Mouse (Mus musculus): ENCODE measurements at regions not wholly inside any gene's neighbourhood (a gene's known extent, or its start where the extent isn't known, plus 50 kb on each side); places are given as distances from the start of the nearest gene placed in this dataset.

GRCm38 (mm10) chr12:79961076-79961475 lies 151.7 kb downstream of the Zfp36l1 start:
- WGBS = 91% methylated on average over 6 of the region's 6 CpGs
- Histone ChIP-seq H3K27me3 (no peaks in the 10 kb centered on the region), H3K27ac (no peak overlapping the region), H3K4me2 (replicated peaks) (no peak overlapping the region), H3K4me1 (peaks cover 26% of the 10 kb centered on the region), H3K4me3 (no peak overlapping the region), H3K9me3 (no peaks in the 10 kb centered on the region), H3K36me3 (no peaks in the 10 kb centered on the region), H3K9ac (no peak overlapping the region)
- ATAC-seq (ENCODE audit: insufficient number of reproducible peaks, insufficient read depth, low FRiP score, low TSS enrichment) = no peak

GRCm38 (mm10) chr12:79960446-79960845 lies 152.4 kb downstream of the Zfp36l1 start:
- H3K4me2 ChIP-seq (replicated peaks) = no peak overlapping the region
- H3K27ac ChIP-seq = no peak overlapping the region
- WGBS = 68% methylated on average over 4 of the region's 4 CpGs
- ATAC-seq (ENCODE audit: insufficient number of reproducible peaks, insufficient read depth, low FRiP score, low TSS enrichment) = no peak
- no peak overlapping the region for H3K9ac ChIP-seq
- H3K4me1 ChIP-seq = peaks cover 19% of the 10 kb centered on the region
- H3K36me3 ChIP-seq = no peaks in the 10 kb centered on the region
- no peak overlapping the region for H3K4me3 ChIP-seq
- H3K27me3 ChIP-seq = no peaks in the 10 kb centered on the region
- H3K9me3 ChIP-seq = no peaks in the 10 kb centered on the region

- ATAC-seq (ENCODE audit: insufficient number of reproducible peaks, insufficient read depth, low FRiP score, low TSS enrichment) = no peak
- 78% methylated on average over 14 of the region's 14 CpGs for WGBS
Observed at GRCm38 (mm10) chr12:79959540-79960305, 153.1 kb downstream of the Zfp36l1 start.

DNA sequence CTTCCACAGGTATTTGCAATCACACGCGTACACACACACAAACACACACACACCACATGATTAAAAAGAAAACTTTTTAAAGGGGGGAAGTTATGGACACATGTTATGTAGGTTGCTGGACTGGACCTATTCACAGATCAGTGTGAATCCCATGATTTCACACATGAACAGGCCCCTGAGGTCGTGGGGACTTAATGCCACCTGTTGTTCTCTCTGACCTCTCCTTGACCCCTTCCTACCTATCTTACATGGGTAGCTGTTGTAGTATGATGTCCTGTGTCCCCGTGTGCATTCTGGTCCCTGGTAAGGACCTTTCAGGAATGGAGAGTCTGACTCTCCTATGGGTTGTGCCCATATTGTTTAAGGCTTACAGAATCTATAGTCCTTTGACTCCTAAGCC lies 155.6 kb downstream of the Zfp36l1 start:
- no peak overlapping the region for H3K4me3 ChIP-seq
- no peaks in the 10 kb centered on the region for H3K36me3 ChIP-seq
- 80% methylated on average over 4 of the region's 4 CpGs for WGBS
- no peaks in the 10 kb centered on the region for H3K27me3 ChIP-seq
- ATAC-seq (ENCODE audit: insufficient number of reproducible peaks, insufficient read depth, low FRiP score, low TSS enrichment) = no peak
- H3K9ac ChIP-seq = no peak overlapping the region
- peaks cover 17% of the 10 kb centered on the region; the same call in 1 of the 2 replicates for H3K4me1 ChIP-seq
- no peaks in the 10 kb centered on the region for H3K9me3 ChIP-seq
- no peak overlapping the region for H3K4me2 ChIP-seq (replicated peaks)
- H3K27ac ChIP-seq = no peak overlapping the region

More at GRCm38 (mm10) chr12:79959540-79960305, 153.1 kb downstream of the Zfp36l1 start:
- H3K9ac ChIP-seq = no peak overlapping the region
- peaks cover 16% of the 10 kb centered on the region; the same call in 1 of the 2 replicates for H3K4me1 ChIP-seq
- H3K4me3 ChIP-seq = no peak overlapping the region
- H3K27me3 ChIP-seq = no peaks in the 10 kb centered on the region
- H3K27ac ChIP-seq = no peak overlapping the region
- H3K9me3 ChIP-seq = no peaks in the 10 kb centered on the region
- H3K4me2 ChIP-seq (replicated peaks) = no peak overlapping the region
- no peaks in the 10 kb centered on the region for H3K36me3 ChIP-seq

DNA sequence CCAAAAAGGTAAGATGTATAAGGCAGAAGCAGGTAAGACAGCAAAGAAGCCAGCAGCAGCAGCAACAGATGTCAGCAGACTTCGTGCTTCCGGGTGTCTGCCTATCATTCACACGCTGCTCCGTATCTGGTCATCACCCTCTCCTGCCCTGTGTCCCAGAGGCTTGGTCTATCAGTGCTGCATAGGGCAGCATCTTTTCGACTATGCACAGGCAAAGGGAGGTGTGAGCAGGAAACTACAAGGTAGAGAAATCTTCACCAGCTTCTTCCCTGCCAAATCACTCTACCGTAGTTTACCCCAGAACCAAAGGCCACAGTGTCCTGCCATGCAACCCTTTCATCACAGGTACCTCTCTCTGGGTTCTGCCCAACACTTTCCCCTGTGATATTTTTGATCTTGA lies 156.5 kb downstream of the Zfp36l1 start:
- WGBS = 86% methylated on average over 6 of the region's 6 CpGs
- no peaks in the 10 kb centered on the region for H3K36me3 ChIP-seq
- peaks cover 22% of the 10 kb centered on the region; the same call in 1 of the 2 replicates for H3K4me1 ChIP-seq
- H3K27ac ChIP-seq = 0 out of 2 replicates have a peak overlapping the region, but pooled peaks have one; percentile 17
- no peak overlapping the region for H3K4me2 ChIP-seq (replicated peaks)
- H3K9ac ChIP-seq = no peak overlapping the region
- H3K9me3 ChIP-seq = no peaks in the 10 kb centered on the region
- no peaks in the 10 kb centered on the region for H3K27me3 ChIP-seq
- H3K4me3 ChIP-seq = no peak overlapping the region
- no peak for ATAC-seq (ENCODE audit: insufficient number of reproducible peaks, insufficient read depth, low FRiP score, low TSS enrichment)

DNA sequence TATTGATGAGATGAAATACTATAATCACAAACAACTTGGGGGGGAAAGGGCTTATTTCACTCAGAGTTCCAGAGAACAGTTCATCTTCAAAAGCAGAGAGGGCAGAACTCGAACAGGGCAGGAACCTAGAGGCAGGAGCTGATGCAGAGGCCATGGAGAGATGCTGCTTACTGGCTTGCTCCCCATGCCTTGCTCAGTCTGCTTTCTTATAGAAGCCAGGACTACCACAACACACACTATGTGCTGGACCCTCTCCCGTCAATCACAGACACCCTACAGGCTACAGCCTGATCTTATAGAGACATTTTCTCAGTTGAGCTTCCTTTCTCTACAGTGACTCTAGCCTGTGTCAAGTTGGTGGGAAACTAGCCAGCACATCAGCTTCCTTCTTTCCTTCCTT lies 157.3 kb downstream of the Zfp36l1 start:
- no peak for ATAC-seq (ENCODE audit: insufficient number of reproducible peaks, insufficient read depth, low FRiP score, low TSS enrichment)
- Histone ChIP-seq H3K27ac (no peak overlapping the region), H3K9me3 (no peaks in the 10 kb centered on the region), H3K4me2 (replicated peaks) (no peak overlapping the region), H3K4me1 (peaks cover 23% of the 10 kb centered on the region; the same call in 1 of the 2 replicates), H3K27me3 (no peaks in the 10 kb centered on the region), H3K36me3 (no peaks in the 10 kb centered on the region), H3K9ac (no peak overlapping the region), H3K4me3 (no peak overlapping the region)
- WGBS = 88% methylated on average over 2 of the region's 2 CpGs

DNA sequence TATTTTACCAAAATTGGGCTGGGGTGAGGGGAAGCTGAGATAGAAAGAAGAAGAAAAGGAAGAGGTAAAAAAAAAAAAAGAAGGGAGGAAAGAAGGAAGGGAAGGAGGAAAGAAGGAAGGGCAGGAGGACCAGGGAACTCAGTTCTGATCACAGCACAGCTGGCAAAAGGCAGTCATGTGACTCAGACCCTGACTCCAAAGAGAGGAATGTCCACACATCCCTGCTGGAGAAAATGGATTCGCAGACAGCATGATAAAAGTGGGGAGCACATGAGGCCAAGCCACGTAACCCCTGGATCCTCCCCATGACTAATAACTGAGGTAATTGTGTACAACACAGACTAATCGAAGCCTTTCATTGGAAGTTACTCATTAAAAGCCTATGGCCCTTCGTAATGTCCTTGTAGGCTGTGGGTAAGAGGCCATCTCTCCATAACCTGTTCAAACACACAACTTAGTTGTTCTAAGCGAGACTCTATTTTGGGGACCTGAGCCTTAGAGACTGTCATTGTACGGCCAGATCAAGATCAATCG lies 162.2 kb downstream of the Zfp36l1 start:
- Histone ChIP-seq H3K9me3 (no peaks in the 10 kb centered on the region), H3K27me3 (no peaks in the 10 kb centered on the region), H3K4me3 (no peak overlapping the region), H3K4me1 (peaks cover 26% of the 10 kb centered on the region), H3K4me2 (replicated peaks) (no peak overlapping the region), H3K9ac (no peak overlapping the region), H3K27ac (no peak overlapping the region), H3K36me3 (no peaks in the 10 kb centered on the region)
- 89% methylated on average over 7 of the region's 7 CpGs for WGBS
- no peak for ATAC-seq (ENCODE audit: insufficient number of reproducible peaks, insufficient read depth, low FRiP score, low TSS enrichment)

DNA sequence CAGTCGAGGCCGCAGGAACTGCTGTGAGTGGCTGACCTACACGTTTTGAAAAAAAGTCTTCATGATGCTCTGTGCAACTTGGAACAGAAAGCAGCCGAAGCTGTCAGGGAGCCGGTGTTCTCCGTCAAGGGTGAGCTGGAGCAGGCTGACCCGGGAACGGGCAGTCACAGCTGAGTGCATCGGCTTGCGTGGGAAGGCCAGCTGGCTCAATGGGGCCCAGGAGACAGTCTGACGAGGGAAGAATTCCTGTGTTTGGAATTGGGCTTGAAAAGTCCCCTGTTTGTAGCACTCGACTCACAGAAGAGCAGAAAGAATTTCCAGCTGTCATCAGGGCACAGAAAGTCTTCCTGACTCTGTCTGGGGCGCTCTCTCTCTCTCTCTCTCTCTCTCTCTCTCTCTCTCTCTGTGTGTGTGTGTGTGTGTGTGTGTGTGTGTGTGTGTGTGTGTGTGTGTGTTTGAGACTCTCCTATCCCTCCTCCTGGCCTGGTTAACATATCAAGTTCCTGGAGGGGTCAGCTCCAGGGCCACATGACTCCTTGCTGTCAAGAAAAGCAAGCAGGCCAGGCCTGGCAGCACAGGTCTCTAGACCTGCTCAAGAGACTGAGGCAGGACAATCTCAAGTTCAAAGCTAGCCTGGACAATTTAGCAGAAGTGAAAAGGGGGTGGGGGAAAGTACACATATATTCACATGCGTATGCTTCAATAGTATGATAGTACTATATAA lies 163.6 kb downstream of the Zfp36l1 start:
- ATAC-seq (ENCODE audit: insufficient number of reproducible peaks, insufficient read depth, low FRiP score, low TSS enrichment) = no peak
- Histone ChIP-seq H3K4me3 (no peak overlapping the region), H3K9ac (no peak overlapping the region), H3K9me3 (no peaks in the 10 kb centered on the region), H3K27ac (peak overlapping the region; percentile 76), H3K4me2 (replicated peaks) (no peak overlapping the region), H3K36me3 (no peaks in the 10 kb centered on the region), H3K4me1 (peaks cover 35% of the 10 kb centered on the region), H3K27me3 (no peaks in the 10 kb centered on the region)
- 25% methylated on average over 14 of the region's 14 CpGs for WGBS

DNA sequence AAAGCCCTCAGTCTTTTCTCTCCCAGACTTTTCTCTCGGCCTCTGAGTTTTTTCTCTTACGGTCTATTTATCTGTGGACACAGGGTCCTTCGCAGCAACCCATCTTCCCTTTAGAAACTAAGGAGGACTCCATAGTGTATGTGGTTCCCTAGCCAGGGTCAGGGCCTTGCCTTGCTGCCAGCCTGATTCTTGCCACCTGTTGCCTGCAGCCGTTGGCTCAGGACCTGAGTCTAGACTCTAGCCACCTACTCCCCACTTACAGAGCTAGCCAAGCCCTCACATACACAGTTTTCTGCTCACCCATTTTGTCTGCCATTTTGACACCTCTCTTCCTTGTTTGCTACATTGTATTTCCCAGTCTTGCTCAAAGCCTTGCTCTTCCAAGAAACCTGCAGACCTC lies 165.2 kb downstream of the Zfp36l1 start:
- Histone ChIP-seq H3K9ac (no peak overlapping the region), H3K27ac (no peak overlapping the region), H3K4me1 (peaks cover 48% of the 10 kb centered on the region), H3K27me3 (no peaks in the 10 kb centered on the region), H3K9me3 (no peaks in the 10 kb centered on the region), H3K36me3 (no peaks in the 10 kb centered on the region), H3K4me2 (replicated peaks) (no peak overlapping the region), H3K4me3 (no peak overlapping the region)
- WGBS = 88% methylated on average over 4 of the region's 4 CpGs
- ATAC-seq (ENCODE audit: insufficient number of reproducible peaks, insufficient read depth, low FRiP score, low TSS enrichment) = no peak

DNA sequence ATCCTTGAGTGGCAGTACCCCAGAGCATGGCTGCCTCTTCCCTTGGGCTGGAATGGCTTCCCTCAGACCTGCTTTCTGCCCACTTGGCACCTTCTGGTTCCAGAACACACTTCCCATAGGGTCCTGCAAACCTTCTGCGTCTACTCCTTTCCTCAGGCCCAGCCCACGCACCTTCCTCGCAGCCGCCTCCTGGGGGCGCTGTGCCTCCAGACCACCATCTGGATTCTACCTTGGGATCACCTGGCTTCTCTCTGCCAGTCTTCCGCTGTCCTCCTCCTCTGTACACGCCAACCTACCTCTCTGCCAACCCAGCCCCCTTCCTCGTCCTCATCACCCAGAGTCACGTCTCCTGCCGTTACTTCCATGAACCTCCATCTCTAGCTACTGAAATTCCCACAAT lies 166.0 kb downstream of the Zfp36l1 start:
- Histone ChIP-seq H3K4me2 (replicated peaks) (no peak overlapping the region), H3K4me3 (no peak overlapping the region), H3K9ac (no peak overlapping the region), H3K4me1 (peaks cover 55% of the 10 kb centered on the region), H3K27me3 (no peaks in the 10 kb centered on the region), H3K36me3 (no peaks in the 10 kb centered on the region), H3K9me3 (no peaks in the 10 kb centered on the region), H3K27ac (no peak overlapping the region)
- WGBS = 92% methylated on average over 10 of the region's 10 CpGs
- ATAC-seq (ENCODE audit: insufficient number of reproducible peaks, insufficient read depth, low FRiP score, low TSS enrichment) = no peak

- Histone ChIP-seq H3K4me2 (replicated peaks) (no peak overlapping the region), H3K9me3 (no peaks in the 10 kb centered on the region), H3K4me1 (peaks cover 51% of the 10 kb centered on the region), H3K9ac (no peak overlapping the region), H3K27me3 (no peaks in the 10 kb centered on the region), H3K27ac (peak overlapping the region; percentile 88; the same call in 1 of the 2 replicates), H3K36me3 (no peaks in the 10 kb centered on the region), H3K4me3 (no peak overlapping the region)
- WGBS = 90% methylated on average over 4 of the region's 4 CpGs
- ATAC-seq (ENCODE audit: insufficient number of reproducible peaks, insufficient read depth, low FRiP score, low TSS enrichment) = no peak
Observed at GRCm38 (mm10) chr12:79945899-79946298, 166.9 kb downstream of the Zfp36l1 start.

All from embryonic facial prominence, embryonic 12.5 days (tissue).